Mouse (Mus musculus) layer of hippocampus, adult 8-10 months (tissue): ENCODE measurements around the gene Rab7. TPM values are rescaled to one million over a fixed set of nuclear protein-coding genes. Genes with fewer than 3 reads are reported as not detected.
"Not testable (repeated sequence)": the region's sequence is repeated elsewhere in the genome, so short reads cannot be mapped to it uniquely, and the experiment has no call there.

Source experiments
- DNase-seq, 2 experiments: peaks; one replicate each; pipeline ENCODE4 v3.0.0; 2022; ENCODE audit warnings: low spot score in 2 of 2
- total RNA-seq, 4 experiments: library from RNA; stranded (reverse); gene quantifications; 2 replicates each; pipeline ENCODE4 v1.2.4; 2022

Gene Rab7
- total RNA-seq, 4 experiments from 2014 or later, result 318 to 396 (median 337) TPM

GRCm38 (mm10) chr6:88054081-88054835 is 9.2 kb upstream of the Rab7 start:
- no peak for DNase-seq

DNA sequence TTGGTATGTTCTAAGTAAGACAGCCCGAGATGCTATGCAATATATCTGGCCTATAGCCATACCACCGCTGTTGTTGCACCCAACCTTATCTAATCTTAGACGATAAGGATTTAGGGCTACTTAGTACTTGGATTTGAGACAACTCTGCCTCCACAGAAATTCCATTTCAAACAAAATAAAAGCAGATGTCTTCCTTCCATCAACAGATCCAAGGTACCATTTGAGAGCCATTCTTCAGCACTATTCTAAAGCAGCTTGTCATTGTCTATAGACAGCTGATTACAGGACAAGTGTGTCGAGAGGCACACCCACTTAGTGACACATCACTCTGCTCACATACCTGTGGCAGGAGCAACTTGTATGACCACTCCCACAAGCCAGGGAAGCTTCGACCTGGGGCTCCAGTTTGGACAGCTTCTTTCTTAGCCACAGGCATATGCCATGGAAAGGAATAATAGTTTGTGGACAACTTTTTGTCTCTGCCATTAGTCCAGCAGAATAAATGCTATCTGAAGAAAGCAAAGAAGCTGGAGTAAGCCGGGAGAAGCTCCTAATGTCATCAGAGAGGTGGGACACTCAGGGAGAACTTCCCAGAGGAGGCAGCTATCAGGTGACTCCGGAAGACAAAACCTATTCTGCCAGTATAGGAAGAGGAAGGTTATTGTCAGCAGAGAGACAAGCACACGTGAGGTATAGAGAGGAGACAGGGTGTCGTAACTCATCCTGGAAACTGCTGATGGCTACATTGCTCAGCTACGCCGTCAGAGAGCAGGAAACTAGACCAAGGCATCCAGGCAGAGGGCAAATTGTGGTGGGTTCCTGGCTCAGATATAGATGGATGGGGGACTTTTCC is 8.4 kb upstream of the Rab7 start:
- no peak for DNase-seq

DNA sequence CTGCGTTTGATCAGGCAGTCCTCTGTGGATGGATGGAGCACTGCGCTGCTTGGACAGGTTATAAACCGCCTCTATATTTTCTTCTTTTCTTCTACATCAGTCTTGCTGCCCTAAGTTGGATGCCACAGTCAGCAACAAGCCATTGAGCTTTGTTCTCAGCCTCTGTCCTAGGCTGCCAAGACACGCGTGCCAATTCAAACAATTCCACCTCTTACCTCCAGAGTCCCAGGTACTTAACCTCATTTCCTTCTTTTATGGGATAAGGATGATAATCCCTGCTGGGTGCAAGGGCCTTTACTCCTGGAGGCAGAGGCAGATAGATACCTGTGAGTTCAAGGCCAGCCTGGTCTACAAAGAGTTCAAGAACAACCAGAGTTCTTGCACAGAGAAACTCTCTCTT is 6.1 kb upstream of the Rab7 start:
- DNase-seq, result no peak

- no peak for DNase-seq
Measured at GRCm38 (mm10) chr6:88049008-88049407, 3.9 kb upstream of the Rab7 start.

GRCm38 (mm10) chr6:88047853-88048252 is 2.8 kb upstream of the Rab7 start:
- no peak for DNase-seq

- DNase-seq, result no peak
Measured at GRCm38 (mm10) chr6:88045406-88045766, 316 bp upstream of the Rab7 start.

DNA sequence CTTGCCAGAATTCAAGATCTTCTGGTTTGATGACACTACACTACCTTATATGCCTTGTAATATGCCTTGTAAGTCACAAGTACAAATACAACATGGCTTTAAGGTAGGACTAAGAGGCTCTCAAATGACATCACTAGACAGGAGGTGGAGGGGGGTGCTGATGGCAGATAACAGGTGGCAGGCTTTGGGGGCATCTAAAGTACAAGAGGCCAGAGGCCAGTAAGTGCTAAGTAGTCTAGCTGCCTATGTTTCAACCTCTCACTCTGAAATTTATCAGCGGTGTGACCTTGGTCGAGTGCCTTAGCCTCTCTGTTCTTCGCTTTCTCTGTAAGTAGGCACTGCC is 865 bp downstream of the Rab7 start:
- no peak for DNase-seq

- DNase-seq, result no peak
Measured at GRCm38 (mm10) chr6:88042336-88042735, 2.7 kb downstream of the Rab7 start.

GRCm38 (mm10) chr6:88041221-88041620 is 3.8 kb downstream of the Rab7 start:
- DNase-seq, result peak in 1 of 2 experiments; percentile 21

DNA sequence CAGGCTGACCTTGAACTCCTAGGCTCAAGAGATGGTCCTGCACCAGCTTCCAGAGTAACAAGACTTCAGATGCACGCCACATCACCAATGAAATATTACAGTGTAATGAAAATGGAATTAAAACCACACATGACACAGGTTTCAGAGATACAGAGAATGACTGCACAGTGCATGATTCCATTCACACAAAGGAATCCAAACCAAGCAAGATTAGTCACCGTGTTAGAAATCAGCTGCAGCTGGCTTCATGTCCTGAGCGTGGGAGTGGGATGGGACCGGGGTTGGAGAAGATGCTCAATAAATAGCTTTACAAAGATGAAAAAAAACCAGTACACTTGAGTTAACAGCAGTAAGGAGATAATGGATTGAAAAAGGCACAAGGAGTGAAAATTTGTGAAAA is 5.6 kb downstream of the Rab7 start:
- no peak for DNase-seq

- no peak for DNase-seq
Measured at GRCm38 (mm10) chr6:88037471-88038045, 7.5 kb downstream of the Rab7 start.

DNA sequence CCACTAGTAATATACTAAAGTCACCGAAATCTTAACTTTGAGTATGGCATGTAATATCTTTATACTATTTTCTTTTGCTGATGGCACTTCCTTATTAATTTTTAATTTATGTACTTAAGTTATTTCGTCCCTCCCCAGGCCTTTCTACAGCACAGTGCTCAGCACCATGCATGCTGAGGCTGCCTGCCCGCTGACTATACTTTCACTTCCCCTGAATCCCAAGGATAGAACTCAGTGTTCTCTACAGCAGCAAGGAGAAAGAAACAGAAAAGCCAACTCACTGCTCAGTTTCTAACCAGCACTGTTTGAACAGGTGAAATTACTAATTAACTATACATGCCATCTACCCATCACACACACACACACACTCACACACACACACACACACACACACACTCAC is 11.6 kb downstream of the Rab7 start:
- no peak for DNase-seq

GRCm38 (mm10) chr6:88030432-88030831 is 14.6 kb downstream of the Rab7 start:
- no peak for DNase-seq

- peak in 1 of 2 experiments; percentile 36 for DNase-seq
Measured at GRCm38 (mm10) chr6:88027390-88027789, 17.7 kb downstream of the Rab7 start.

DNA sequence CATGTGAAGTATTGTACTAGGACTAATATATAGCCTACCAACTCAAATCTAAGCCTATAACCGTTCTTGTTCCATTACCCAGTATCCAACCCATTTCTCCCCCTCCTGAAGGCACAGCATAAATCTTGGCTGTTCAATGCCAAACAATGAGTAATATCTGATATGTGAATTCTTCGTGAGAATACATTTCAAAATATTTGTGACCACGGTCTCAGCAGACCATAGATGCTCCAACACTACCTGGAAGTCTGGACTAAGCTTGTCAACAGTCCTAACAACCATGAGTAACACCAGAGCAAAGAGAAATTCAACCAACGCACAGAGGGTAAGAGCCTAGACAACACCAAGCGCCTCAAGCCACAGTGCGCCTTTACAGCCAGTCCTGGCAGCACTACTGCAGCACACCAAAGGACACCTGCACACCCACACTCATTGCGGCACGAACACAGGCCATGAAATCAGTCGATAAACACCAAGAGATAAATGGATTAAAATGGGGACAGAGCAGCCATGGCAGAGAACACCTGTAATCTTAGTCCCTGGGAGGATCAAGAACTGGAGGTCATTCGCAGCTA is 21.7 kb downstream of the Rab7 start:
- no peak for DNase-seq

GRCm38 (mm10) chr6:88019154-88019553 is 25.9 kb downstream of the Rab7 start:
- no peak for DNase-seq

DNA sequence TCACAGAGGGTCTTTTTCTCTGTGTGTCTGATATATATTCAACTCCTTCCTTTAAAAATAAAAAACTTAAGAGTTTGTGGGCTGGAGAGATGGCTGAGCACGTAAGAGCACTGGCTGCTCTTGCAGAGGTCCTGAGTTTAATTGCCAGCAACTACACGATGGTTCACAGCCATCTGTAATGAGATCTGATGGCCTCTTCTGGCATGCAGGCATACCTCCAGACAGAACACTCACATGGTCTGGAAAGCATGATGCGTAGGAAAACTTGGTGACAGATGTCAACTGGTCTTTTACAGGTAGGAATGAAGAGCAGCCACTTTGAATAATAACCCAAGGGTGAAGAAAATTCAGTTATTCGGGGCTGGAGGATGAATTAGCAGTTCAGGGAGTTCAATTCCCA is 27.2 kb downstream of the Rab7 start:
- no peak for DNase-seq

DNA sequence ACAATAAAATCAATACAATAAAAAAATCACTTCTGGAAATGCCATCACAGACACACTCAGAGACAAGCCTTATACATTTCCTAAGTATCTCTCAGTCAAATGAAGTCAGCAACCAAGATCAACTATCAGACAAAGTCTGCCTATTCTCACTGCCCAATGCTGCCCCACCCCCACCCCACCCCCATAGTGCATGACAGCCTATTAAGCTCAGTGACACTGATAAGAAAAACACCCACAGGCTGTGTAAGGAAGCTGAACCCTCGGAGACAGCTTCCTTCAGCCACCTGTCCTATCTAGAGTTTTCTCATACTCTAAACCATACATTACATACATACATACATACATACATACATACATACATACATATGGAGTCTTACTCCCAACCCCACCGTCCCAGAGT is 29.3 kb downstream of the Rab7 start:
- DNase-seq, result no peak

DNA sequence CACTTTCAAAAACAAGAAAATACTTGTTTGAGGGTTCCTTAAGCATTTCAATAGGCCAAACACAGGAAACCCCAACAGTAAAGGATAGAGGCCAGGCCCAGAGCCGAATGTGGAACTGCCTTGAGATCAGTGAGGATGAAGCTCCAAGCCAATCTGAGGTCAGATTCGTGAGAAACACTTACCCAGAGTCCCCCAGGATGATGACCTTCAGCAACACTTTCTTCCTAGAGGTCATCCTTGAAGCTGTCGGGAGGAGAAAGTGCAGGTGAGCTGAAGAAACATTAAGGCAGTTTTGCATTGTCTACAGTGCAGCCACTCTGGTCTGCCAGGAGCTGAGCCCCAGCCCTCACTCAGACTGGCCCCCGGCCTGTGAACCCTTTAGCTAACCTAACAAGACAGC is 31.6 kb downstream of the Rab7 start:
- DNase-seq, result no peak

DNA sequence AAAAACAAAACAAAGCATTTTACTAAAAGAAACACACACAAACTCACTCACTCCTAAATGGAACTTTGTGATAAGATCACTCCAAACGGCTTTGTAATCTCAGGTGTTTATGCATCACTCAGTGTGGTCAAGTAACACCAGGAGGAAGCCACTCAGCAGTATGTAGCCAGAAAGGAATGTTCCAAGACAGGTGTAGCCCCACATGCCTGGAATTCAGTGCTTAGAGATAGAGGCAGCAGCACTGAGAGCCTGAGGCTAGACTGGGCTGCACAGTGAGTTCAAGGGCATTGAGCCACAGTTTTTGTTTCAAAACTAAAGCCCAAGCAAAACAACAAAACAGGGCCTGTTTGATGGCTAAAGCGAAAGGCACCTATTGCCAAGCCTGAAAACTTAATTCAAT is 32.5 kb downstream of the Rab7 start:
- DNase-seq, result no peak

- not testable (repeated sequence) for DNase-seq
Measured at GRCm38 (mm10) chr6:88011106-88011505, 34.0 kb downstream of the Rab7 start.

GRCm38 (mm10) chr6:88009209-88009608 is 35.9 kb downstream of the Rab7 start:
- DNase-seq, result no peak
